Mouse (Mus musculus): Measurements from ENCODE around the gene Sipa1l1. TPM values are rescaled to one million over a fixed set of nuclear protein-coding genes. Genes with fewer than 3 reads are reported as not detected.

The Sipa1l1 gene
- polyA plus RNA-seq, 1 experiment from 2014 or later = 37.2 TPM

- H3K9me3 ChIP-seq (replicated peaks; ENCODE audit: control insufficient read depth, low read length) = no peaks in the 10 kb centered on the region
- no peaks in the 10 kb centered on the region for H3K27me3 ChIP-seq (ENCODE audit: control insufficient read depth, insufficient read depth, low read length)
- H3K4me2 ChIP-seq = no peak overlapping the region
- peaks cover 75% of the 10 kb centered on the region for H3K4me1 ChIP-seq (ENCODE audit: control insufficient read depth, insufficient read depth, low read length)
- no peak overlapping the region for H3K27ac ChIP-seq (ENCODE audit: low read depth, low read length)
- WGBS (ENCODE audit: insufficient replicate concordance) = 70% methylated on average over 2 of the region's 2 CpGs
- H3K9ac ChIP-seq (ENCODE audit: low read depth, low read length) = no peak overlapping the region
- H3K36me3 ChIP-seq (ENCODE audit: control insufficient read depth, insufficient read depth, low read length) = no peaks in the 10 kb centered on the region
- H3K4me3 ChIP-seq (ENCODE audit: low read depth, low read length) = no peak overlapping the region
- no peak for ATAC-seq (replicated peaks; ENCODE audit: insufficient number of reproducible peaks, low FRiP score, low TSS enrichment)
Measured at GRCm38 (mm10) chr12:82193476-82193875, 24.4 kb downstream of the Sipa1l1 start.

- H3K4me1 ChIP-seq (ENCODE audit: control insufficient read depth, insufficient read depth, low read length) = peaks cover 64% of the 10 kb centered on the region
- no peak overlapping the region for H3K4me3 ChIP-seq (ENCODE audit: low read depth, low read length)
- H3K9ac ChIP-seq (ENCODE audit: low read depth, low read length) = no peak overlapping the region
- no peaks in the 10 kb centered on the region for H3K36me3 ChIP-seq (ENCODE audit: control insufficient read depth, insufficient read depth, low read length)
- no peak overlapping the region for H3K27ac ChIP-seq (ENCODE audit: low read depth, low read length)
- H3K27me3 ChIP-seq (ENCODE audit: control insufficient read depth, insufficient read depth, low read length) = no peaks in the 10 kb centered on the region
- no peak overlapping the region for H3K4me2 ChIP-seq
- no peaks in the 10 kb centered on the region for H3K9me3 ChIP-seq (replicated peaks; ENCODE audit: control insufficient read depth, low read length)
- 78% methylated on average over 3 of the region's 3 CpGs for WGBS (ENCODE audit: insufficient replicate concordance)
- no peak for ATAC-seq (replicated peaks; ENCODE audit: insufficient number of reproducible peaks, low FRiP score, low TSS enrichment)
Measured at GRCm38 (mm10) chr12:82194919-82195318, 25.8 kb downstream of the Sipa1l1 start.

- Histone ChIP-seq H3K9ac (ENCODE audit: low read depth, low read length) (no peak overlapping the region), H3K4me2 (no peak overlapping the region), H3K27ac (ENCODE audit: low read depth, low read length) (no peak overlapping the region), H3K4me1 (ENCODE audit: control insufficient read depth, insufficient read depth, low read length) (peaks cover 56% of the 10 kb centered on the region), H3K27me3 (ENCODE audit: control insufficient read depth, insufficient read depth, low read length) (no peaks in the 10 kb centered on the region), H3K36me3 (ENCODE audit: control insufficient read depth, insufficient read depth, low read length) (no peaks in the 10 kb centered on the region), H3K9me3 (replicated peaks; ENCODE audit: control insufficient read depth, low read length) (no peaks in the 10 kb centered on the region), H3K4me3 (ENCODE audit: low read depth, low read length) (no peak overlapping the region)
- ATAC-seq (replicated peaks; ENCODE audit: insufficient number of reproducible peaks, low FRiP score, low TSS enrichment) = no peak
- 87% methylated on average over 2 of the region's 2 CpGs for WGBS (ENCODE audit: insufficient replicate concordance)
Measured at GRCm38 (mm10) chr12:82196213-82196612, 27.1 kb downstream of the Sipa1l1 start.

GRCm38 (mm10) chr12:82196615-82197146 lies 27.6 kb downstream of the Sipa1l1 start:
- no peak overlapping the region for H3K27ac ChIP-seq (ENCODE audit: low read depth, low read length)
- no peak overlapping the region for H3K4me3 ChIP-seq (ENCODE audit: low read depth, low read length)
- H3K36me3 ChIP-seq (ENCODE audit: control insufficient read depth, insufficient read depth, low read length) = no peaks in the 10 kb centered on the region
- ATAC-seq (replicated peaks; ENCODE audit: insufficient number of reproducible peaks, low FRiP score, low TSS enrichment) = no peak
- no peak overlapping the region for H3K9ac ChIP-seq (ENCODE audit: low read depth, low read length)
- peaks cover 52% of the 10 kb centered on the region for H3K4me1 ChIP-seq (ENCODE audit: control insufficient read depth, insufficient read depth, low read length)
- no peak overlapping the region for H3K4me2 ChIP-seq
- WGBS (ENCODE audit: insufficient replicate concordance) = 38% methylated on average over 7 of the region's 7 CpGs
- no peaks in the 10 kb centered on the region for H3K9me3 ChIP-seq (replicated peaks; ENCODE audit: control insufficient read depth, low read length)
- H3K27me3 ChIP-seq (ENCODE audit: control insufficient read depth, insufficient read depth, low read length) = no peaks in the 10 kb centered on the region

- no peak overlapping the region for H3K4me2 ChIP-seq
- no peaks in the 10 kb centered on the region for H3K9me3 ChIP-seq (replicated peaks; ENCODE audit: control insufficient read depth, low read length)
- 63% methylated on average over 2 of the region's 2 CpGs for WGBS (ENCODE audit: insufficient replicate concordance)
- ATAC-seq (replicated peaks; ENCODE audit: insufficient number of reproducible peaks, low FRiP score, low TSS enrichment) = no peak
- H3K4me1 ChIP-seq (ENCODE audit: control insufficient read depth, insufficient read depth, low read length) = peaks cover 46% of the 10 kb centered on the region
- no peak overlapping the region for H3K4me3 ChIP-seq (ENCODE audit: low read depth, low read length)
- H3K27me3 ChIP-seq (ENCODE audit: control insufficient read depth, insufficient read depth, low read length) = no peaks in the 10 kb centered on the region
- H3K36me3 ChIP-seq (ENCODE audit: control insufficient read depth, insufficient read depth, low read length) = no peaks in the 10 kb centered on the region
- no peak overlapping the region for H3K27ac ChIP-seq (ENCODE audit: low read depth, low read length)
- H3K9ac ChIP-seq (ENCODE audit: low read depth, low read length) = no peak overlapping the region
Measured at GRCm38 (mm10) chr12:82197207-82197606, 28.1 kb downstream of the Sipa1l1 start.

- no peak overlapping the region for H3K9ac ChIP-seq (ENCODE audit: low read depth, low read length)
- peaks cover 31% of the 10 kb centered on the region for H3K4me1 ChIP-seq (ENCODE audit: control insufficient read depth, insufficient read depth, low read length)
- ATAC-seq (replicated peaks; ENCODE audit: insufficient number of reproducible peaks, low FRiP score, low TSS enrichment) = no peak
- H3K9me3 ChIP-seq (replicated peaks; ENCODE audit: control insufficient read depth, low read length) = no peaks in the 10 kb centered on the region
- H3K27ac ChIP-seq (ENCODE audit: low read depth, low read length) = no peak overlapping the region
- H3K27me3 ChIP-seq (ENCODE audit: control insufficient read depth, insufficient read depth, low read length) = no peaks in the 10 kb centered on the region
- no peaks in the 10 kb centered on the region for H3K36me3 ChIP-seq (ENCODE audit: control insufficient read depth, insufficient read depth, low read length)
- 78% methylated on average over 6 of the region's 6 CpGs for WGBS (ENCODE audit: insufficient replicate concordance)
- H3K4me2 ChIP-seq = no peak overlapping the region
- H3K4me3 ChIP-seq (ENCODE audit: low read depth, low read length) = no peak overlapping the region
Measured at GRCm38 (mm10) chr12:82199286-82199685, 30.2 kb downstream of the Sipa1l1 start.

GRCm38 (mm10) chr12:82204106-82204505 lies 35.0 kb downstream of the Sipa1l1 start:
- WGBS (ENCODE audit: insufficient replicate concordance) = 82% methylated on average over 6 of the region's 6 CpGs
- ATAC-seq (replicated peaks; ENCODE audit: insufficient number of reproducible peaks, low FRiP score, low TSS enrichment) = no peak
- Histone ChIP-seq H3K4me3 (ENCODE audit: low read depth, low read length) (no peak overlapping the region), H3K27ac (ENCODE audit: low read depth, low read length) (no peak overlapping the region), H3K4me2 (no peak overlapping the region), H3K27me3 (ENCODE audit: control insufficient read depth, insufficient read depth, low read length) (no peaks in the 10 kb centered on the region), H3K9ac (ENCODE audit: low read depth, low read length) (no peak overlapping the region), H3K9me3 (replicated peaks; ENCODE audit: control insufficient read depth, low read length) (no peaks in the 10 kb centered on the region), H3K4me1 (ENCODE audit: control insufficient read depth, insufficient read depth, low read length) (peaks cover 2% of the 10 kb centered on the region; the same call in 1 of the 2 replicates), H3K36me3 (ENCODE audit: control insufficient read depth, insufficient read depth, low read length) (no peaks in the 10 kb centered on the region)

- Histone ChIP-seq H3K9me3 (replicated peaks; ENCODE audit: control insufficient read depth, low read length) (no peaks in the 10 kb centered on the region), H3K27me3 (ENCODE audit: control insufficient read depth, insufficient read depth, low read length) (no peaks in the 10 kb centered on the region), H3K4me3 (ENCODE audit: low read depth, low read length) (no peak overlapping the region), H3K9ac (ENCODE audit: low read depth, low read length) (no peak overlapping the region), H3K4me1 (ENCODE audit: control insufficient read depth, insufficient read depth, low read length) (0 out of 2 replicates have a peak, but pooled peaks cover 2% of the 10 kb centered on the region), H3K36me3 (ENCODE audit: control insufficient read depth, insufficient read depth, low read length) (no peaks in the 10 kb centered on the region), H3K27ac (ENCODE audit: low read depth, low read length) (no peak overlapping the region), H3K4me2 (no peak overlapping the region)
- 87% methylated on average over 8 of the region's 8 CpGs for WGBS (ENCODE audit: insufficient replicate concordance)
- ATAC-seq (replicated peaks; ENCODE audit: insufficient number of reproducible peaks, low FRiP score, low TSS enrichment) = no peak
Measured at GRCm38 (mm10) chr12:82206857-82207647, 37.9 kb downstream of the Sipa1l1 start.

- WGBS (ENCODE audit: insufficient replicate concordance) = 76% methylated on average over 3 of the region's 3 CpGs
- Histone ChIP-seq H3K36me3 (ENCODE audit: control insufficient read depth, insufficient read depth, low read length) (no peaks in the 10 kb centered on the region), H3K27me3 (ENCODE audit: control insufficient read depth, insufficient read depth, low read length) (no peaks in the 10 kb centered on the region), H3K4me1 (ENCODE audit: control insufficient read depth, insufficient read depth, low read length) (0 out of 2 replicates have a peak, but pooled peaks cover 2% of the 10 kb centered on the region), H3K9me3 (replicated peaks; ENCODE audit: control insufficient read depth, low read length) (no peaks in the 10 kb centered on the region), H3K27ac (ENCODE audit: low read depth, low read length) (no peak overlapping the region), H3K4me3 (ENCODE audit: low read depth, low read length) (no peak overlapping the region), H3K9ac (ENCODE audit: low read depth, low read length) (no peak overlapping the region), H3K4me2 (no peak overlapping the region)
- ATAC-seq (replicated peaks; ENCODE audit: insufficient number of reproducible peaks, low FRiP score, low TSS enrichment) = no peak
Measured at GRCm38 (mm10) chr12:82208046-82208445, 38.9 kb downstream of the Sipa1l1 start.
